Mouse (Mus musculus) limb, embryonic 14.5 days (tissue): Measurements from ENCODE around the gene Slc10a3. TPM values are rescaled to one million over a fixed set of nuclear protein-coding genes. Genes with fewer than 3 reads are reported as not detected.

ENCODE experiments used
- ATAC-seq: fragments of 200-750 bp; cut with Nextera tagmentation; 2 replicates; pipeline ENCODE4 v1.8.0; 2017; ENCODE audit warnings: low read depth, moderate number of reproducible peaks, moderate TSS enrichment; ENCODE audit not compliant: low FRiP score
- DNase-seq: peaks from one replicate; pipeline ENCODE4 v3.0.0-alpha.2; 2015; ENCODE audit warnings: low spot score
- H3K27ac ChIP-seq: fragments of 300-500 bp; sonication (generic); replicated peaks from 2 replicates; pipeline ENCODE4 v1.5.1; 2014; ENCODE audit warnings: low read depth, mild to moderate bottlenecking, low read length, moderate library complexity, mixed read lengths
- H3K27me3 ChIP-seq: fragments of 300-500 bp; sonication (generic); 2 replicates; pipeline ENCODE4 v1.6.1; 2014; ENCODE audit warnings: low read length, mixed read lengths; ENCODE audit not compliant: control insufficient read depth, insufficient read depth
- H3K36me3 ChIP-seq: fragments of 300-500 bp; sonication (generic); 2 replicates; pipeline ENCODE4 v1.6.1; 2014; ENCODE audit warnings: mild to moderate bottlenecking, low read length, moderate library complexity, mixed read lengths; ENCODE audit not compliant: control insufficient read depth, insufficient read depth
- H3K4me1 ChIP-seq: fragments of 300-500 bp; sonication (generic); 2 replicates; pipeline ENCODE4 v1.6.1; 2014; ENCODE audit warnings: antibody characterized with exemption, low read length, mixed read lengths; ENCODE audit not compliant: control insufficient read depth, insufficient read depth
- H3K4me2 ChIP-seq: fragments of 300-500 bp; sonication (generic); replicated peaks from 2 replicates; pipeline ENCODE4 v1.6.1; 2014; ENCODE audit warnings: low read depth, mild to moderate bottlenecking, low read length, moderate library complexity; ENCODE audit not compliant: severe bottlenecking
- H3K4me3 ChIP-seq: fragments of 300-500 bp; sonication (generic); replicated peaks from 2 replicates; pipeline ENCODE4 v1.5.1; 2014; ENCODE audit warnings: low read length
- H3K9ac ChIP-seq: fragments of 300-500 bp; sonication (generic); 2 replicates; pipeline ENCODE4 v1.6.1; 2014; ENCODE audit warnings: mild to moderate bottlenecking, low read depth, low read length, moderate library complexity; ENCODE audit not compliant: severe bottlenecking
- H3K9me3 ChIP-seq: fragments of 300-500 bp; sonication (generic); 2 replicates; pipeline ENCODE4 v1.6.1; 2016; ENCODE audit warnings: low read length; ENCODE audit not compliant: control insufficient read depth
- POLR2A ChIP-seq: fragments of 200-500 bp; IDR thresholded peaks from 2 replicates; pipeline ENCODE4 v1.8.0; 2012; ENCODE audit warnings: inconsistent platforms, mild to moderate bottlenecking, moderate library complexity, borderline replicate concordance; ENCODE audit not compliant: insufficient read depth, insufficient read length; ENCODE audit errors: extremely low read depth
- WGBS: fragments of 180-500 bp; shearing (Covaris S2); extraction: QIAGEN DNeasy Blood & Tissue Kit; methylation state at CpG from one replicate; pipeline ENCODE4 v1.1.7; 2014; 5-methylcytosine and 5-hydroxymethylcytosine counted together
- polyA plus RNA-seq, 2 experiments: library from polyadenylated mRNA; depleted of rRNA in 1 of 2; stranded (reverse) in 1 of 2; unstranded in 1 of 2; fragments of >200 nt; fragmentation: Nextera tagmentation in 1 of 2; extraction: Ambion mirVana in 1 of 2; gene quantifications; 2 replicates each; pipeline versions ENCODE4 v1.2.1 to v1.2.3; 2012 to 2014

Gene Slc10a3
- polyA plus RNA-seq, 2 experiments, result 16.0 to 24.4 TPM

DNA sequence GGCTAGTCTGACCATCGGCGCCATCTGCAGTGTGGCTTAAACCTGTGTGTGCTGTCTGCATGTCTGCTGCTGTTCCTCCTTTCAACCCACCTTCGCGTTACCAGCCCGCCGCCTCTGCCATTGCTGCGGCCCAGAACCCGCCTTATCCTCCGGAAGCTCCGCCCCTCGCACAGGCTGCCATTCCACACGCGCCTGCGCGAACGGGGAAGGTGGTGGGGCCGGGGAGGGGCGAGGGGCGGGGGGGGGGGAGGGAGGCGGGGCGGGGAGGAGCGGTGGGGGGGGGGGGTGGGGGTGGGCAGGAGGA lies 19.7 kb downstream of the Slc10a3 start, which contains the start of gene Lage3:
TSS of gene Lage3 (minus strand) at position 152 of the 304 bp plus-strand sequence.
- H3K27ac ChIP-seq, result no peak within 1 kb of the TSS
- ATAC-seq (peak; percentile 83), DNase-seq (peak; percentile 55)
- peak within 1 kb of the TSS; percentile 47 for H3K4me3 ChIP-seq
- H3K9me3 ChIP-seq, result no peaks in the 10 kb centered on the region
- H3K4me1 ChIP-seq, result 0 out of 2 replicates have a peak, but pooled peaks cover 3% of the 10 kb centered on the region
- WGBS, result 28% methylated on average over 13 of the region's 22 CpGs
- H3K27me3 ChIP-seq, result no peaks in the 10 kb centered on the region
- TF ChIP-seq POLR2A, result 0 out of 2 replicates have a peak, but pooled peaks have one; percentile 34
- no peaks in the 10 kb centered on the region for H3K36me3 ChIP-seq
- peak within 1 kb of the TSS; percentile 49 for H3K4me2 ChIP-seq
- peak within 1 kb of the TSS; percentile 56 for H3K9ac ChIP-seq

DNA sequence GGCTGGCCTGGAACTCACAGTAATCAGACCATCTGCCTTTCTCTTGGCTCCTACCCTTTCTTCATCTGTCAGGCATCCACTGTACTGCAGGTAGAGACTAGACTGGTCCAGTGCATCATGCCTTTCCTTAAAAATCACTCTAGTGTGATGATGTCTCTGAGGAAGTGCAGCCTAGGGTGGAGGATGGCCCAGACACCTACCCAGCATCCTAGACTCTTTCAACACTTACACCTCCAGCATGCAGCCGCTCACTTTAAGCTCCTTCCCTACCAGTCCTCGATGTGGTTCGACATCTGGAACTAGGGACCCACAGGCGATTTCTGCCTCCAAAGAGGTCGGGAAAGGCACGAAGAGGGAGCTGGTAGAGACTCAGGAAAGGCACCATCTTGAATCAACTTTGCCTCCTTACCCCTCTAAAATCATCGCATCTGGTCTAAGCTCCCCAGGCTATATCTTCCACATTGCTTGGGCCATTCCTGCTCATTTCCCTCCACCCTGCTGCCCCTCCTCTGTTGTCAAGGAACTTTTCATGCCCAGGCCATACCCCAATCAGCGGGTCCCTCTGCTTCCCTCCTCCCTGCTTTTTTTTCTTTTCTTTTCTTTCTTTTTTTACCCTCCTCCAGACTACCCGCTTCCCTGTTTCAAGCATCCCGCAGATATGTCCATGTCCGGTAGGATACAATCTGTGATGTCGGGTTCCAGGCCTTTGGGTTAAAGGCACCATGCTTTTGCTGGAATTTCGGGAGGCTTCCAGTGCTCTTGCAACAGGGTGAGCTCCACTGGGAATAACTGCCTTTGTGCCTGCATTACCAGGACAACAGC lies 20.3 kb downstream of the Slc10a3 start:
- no peaks in the 10 kb centered on the region for H3K36me3 ChIP-seq
- H3K4me2 ChIP-seq, result peak overlapping the region; percentile 49
- H3K9me3 ChIP-seq, result no peaks in the 10 kb centered on the region
- H3K4me3 ChIP-seq, result peak overlapping the region; percentile 47
- WGBS, result 26% methylated on average over 13 of the region's 13 CpGs
- DNase-seq, result no peak
- no peaks in the 10 kb centered on the region for H3K27me3 ChIP-seq
- peak overlapping the region; percentile 56 for H3K9ac ChIP-seq
- no peak overlapping the region for H3K27ac ChIP-seq
- ATAC-seq, result peak; percentile 53
- no peak for TF ChIP-seq POLR2A
- H3K4me1 ChIP-seq, result 0 out of 2 replicates have a peak, but pooled peaks cover 3% of the 10 kb centered on the region

- Histone ChIP-seq H3K4me1 (no peaks in the 10 kb centered on the region; the same call in 1 of the 2 replicates), H3K36me3 (peaks cover 20% of the 10 kb centered on the region), H3K9me3 (no peaks in the 10 kb centered on the region), H3K4me3 (peak overlapping the region; percentile 48), H3K4me2 (peak overlapping the region; percentile 65), H3K27me3 (no peaks in the 10 kb centered on the region), H3K27ac (no peak overlapping the region), H3K9ac (peak overlapping the region; percentile 65)
- WGBS, result 53% methylated on average over 2 of the region's 2 CpGs
- no peak for TF ChIP-seq POLR2A
- ATAC-seq, result no peak
- peak; percentile 6 for DNase-seq
These were observed 42.8 kb downstream of the Slc10a3 start for GRCm38 (mm10) chrX:74330166-74330930.

DNA sequence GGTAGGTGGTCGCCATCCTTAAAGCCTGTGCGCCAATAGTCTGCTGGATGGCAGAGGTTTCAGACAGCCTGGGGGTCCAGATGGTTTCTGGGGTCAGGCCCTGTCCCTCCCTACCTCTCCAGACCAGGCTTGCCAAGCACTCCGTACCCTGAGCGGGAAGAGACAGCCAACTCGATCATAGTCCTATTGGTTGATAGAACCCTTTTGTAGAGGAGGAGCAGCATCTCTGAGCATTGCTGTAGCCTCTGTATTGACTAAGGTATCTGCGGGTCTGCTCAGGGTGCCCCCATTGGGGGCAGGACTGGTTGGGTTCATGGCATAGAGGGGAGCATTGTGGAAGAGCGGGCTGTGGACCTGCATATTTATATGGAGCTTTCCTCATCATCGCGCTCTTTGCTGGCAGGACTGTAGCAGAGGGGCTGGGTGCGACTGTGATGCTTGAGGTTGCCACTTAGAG lies 43.9 kb downstream of the Slc10a3 start:
- H3K27ac ChIP-seq, result no peak overlapping the region
- peak; percentile 35 for ATAC-seq

DNA sequence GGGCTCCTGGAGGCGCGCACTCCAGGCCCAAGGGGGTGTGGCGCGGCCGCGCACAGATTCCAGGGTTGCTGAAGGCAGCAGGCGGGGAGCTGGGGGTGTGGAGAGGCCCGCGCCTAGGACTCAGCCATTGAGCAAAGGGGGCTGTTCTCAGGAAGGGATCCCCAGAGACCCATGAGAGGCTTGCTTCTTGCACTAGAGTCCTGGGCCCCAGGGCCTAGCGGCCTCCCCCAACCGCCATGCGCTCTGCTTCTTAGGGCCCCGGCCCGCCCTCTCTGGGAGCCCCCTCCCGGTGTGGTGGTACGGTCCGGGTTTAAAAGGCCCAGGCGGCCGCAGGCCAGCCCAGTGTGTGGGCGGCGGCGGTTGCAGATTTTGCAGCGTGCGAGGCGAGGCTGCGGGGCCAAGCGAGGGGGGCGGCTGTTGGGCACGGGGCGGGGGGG lies 44.4 kb downstream of the Slc10a3 start, which contains the start of gene Plxna3:
TSS of gene Plxna3 (plus strand) at position 342 of the 437 bp plus-strand sequence.
- no peak for TF ChIP-seq POLR2A
- Histone ChIP-seq H3K27ac (peak within 1 kb of the TSS; percentile 86), H3K4me2 (peak within 1 kb of the TSS; percentile 65), H3K36me3 (peaks cover 10% of the 10 kb centered on the region), H3K4me3 (peak within 1 kb of the TSS; percentile 48), H3K4me1 (no peaks in the 10 kb centered on the region; the same call in 1 of the 2 replicates), H3K9ac (peak within 1 kb of the TSS; percentile 65), H3K9me3 (no peaks in the 10 kb centered on the region), H3K27me3 (no peaks in the 10 kb centered on the region)
- WGBS, result 16% methylated on average over 18 of the region's 30 CpGs
- DNase-seq (peak; percentile 64), ATAC-seq (peak; percentile 93)

More for the DNA sequence above, 43.9 kb downstream of the Slc10a3 start:
- no peaks in the 10 kb centered on the region; the same call in 1 of the 2 replicates for H3K4me1 ChIP-seq
- H3K9me3 ChIP-seq, result no peaks in the 10 kb centered on the region
- no peak for TF ChIP-seq POLR2A
- no peaks in the 10 kb centered on the region for H3K27me3 ChIP-seq
- H3K4me3 ChIP-seq, result peak overlapping the region; percentile 48
- no peak for DNase-seq
- H3K4me2 ChIP-seq, result peak overlapping the region; percentile 65
- H3K9ac ChIP-seq, result peak overlapping the region; percentile 65
- 23% methylated on average over 7 of the region's 10 CpGs for WGBS
- H3K36me3 ChIP-seq, result peaks cover 10% of the 10 kb centered on the region

Other genes with a start within 250 kb of the Slc10a3 start
- not detected in 2 replicates for gene Opn1mw, start 245.9 kb downstream of the Slc10a3 start, polyA plus RNA-seq (2012; rRNA removed)
- not detected in 2 replicates for gene Opn1mw, start 245.9 kb downstream of the Slc10a3 start, polyA plus RNA-seq (2014; fragmentation: Nextera tagmentation; extraction: Ambion mirVana)
- gene Mecp2, start 238.0 kb downstream of the Slc10a3 start, polyA plus RNA-seq (2012; rRNA removed), result 12.3 and 13.0 TPM in 2 replicates
- 9.0 and 11.1 TPM in 2 replicates for gene Mecp2, start 238.0 kb downstream of the Slc10a3 start, polyA plus RNA-seq (2014; fragmentation: Nextera tagmentation; extraction: Ambion mirVana)
- gene Tex28, start 205.5 kb downstream of the Slc10a3 start, polyA plus RNA-seq (2012; rRNA removed), result not detected in 2 replicates
- not detected in 2 replicates for gene Tex28, start 205.5 kb downstream of the Slc10a3 start, polyA plus RNA-seq (2014; fragmentation: Nextera tagmentation; extraction: Ambion mirVana)
- gene Tktl1, start 196.1 kb downstream of the Slc10a3 start, polyA plus RNA-seq (2012; rRNA removed), result 0.03 and 0.04 TPM in 2 replicates
- gene Tktl1, start 196.1 kb downstream of the Slc10a3 start, polyA plus RNA-seq (2014; fragmentation: Nextera tagmentation; extraction: Ambion mirVana), result not detected in 2 replicates
- gene Flna, start 123.5 kb downstream of the Slc10a3 start, polyA plus RNA-seq (2012; rRNA removed), result 573 and 611 TPM in 2 replicates
- gene Flna, start 123.5 kb downstream of the Slc10a3 start, polyA plus RNA-seq (2014; fragmentation: Nextera tagmentation; extraction: Ambion mirVana), result 335 and 363 TPM in 2 replicates
- gene Emd, start 118.7 kb downstream of the Slc10a3 start, polyA plus RNA-seq (2012; rRNA removed), result 107 and 143 TPM in 2 replicates
- 28.0 and 30.4 TPM in 2 replicates for gene Emd, start 118.7 kb downstream of the Slc10a3 start, polyA plus RNA-seq (2014; fragmentation: Nextera tagmentation; extraction: Ambion mirVana)
- 2,306 and 2,672 TPM in 2 replicates for gene Rpl10, start 102.5 kb downstream of the Slc10a3 start, polyA plus RNA-seq (2012; rRNA removed)
- gene Rpl10, start 102.5 kb downstream of the Slc10a3 start, polyA plus RNA-seq (2014; fragmentation: Nextera tagmentation; extraction: Ambion mirVana), result 939 and 993 TPM in 2 replicates
- gene Taz, start 91.4 kb downstream of the Slc10a3 start, polyA plus RNA-seq (2012; rRNA removed), result 99.7 and 116 TPM in 2 replicates
- gene Taz, start 91.4 kb downstream of the Slc10a3 start, polyA plus RNA-seq (2014; fragmentation: Nextera tagmentation; extraction: Ambion mirVana), result 64.0 and 70.6 TPM in 2 replicates
- gene Dnase1l1, start 91.0 kb downstream of the Slc10a3 start, polyA plus RNA-seq (2012; rRNA removed), result 20.2 and 24.3 TPM in 2 replicates
- gene Dnase1l1, start 91.0 kb downstream of the Slc10a3 start, polyA plus RNA-seq (2014; fragmentation: Nextera tagmentation; extraction: Ambion mirVana), result 12.8 and 14.4 TPM in 2 replicates
- 224 and 272 TPM in 2 replicates for gene Atp6ap1, start 76.3 kb downstream of the Slc10a3 start, polyA plus RNA-seq (2012; rRNA removed)
- 124 and 128 TPM in 2 replicates for gene Atp6ap1, start 76.3 kb downstream of the Slc10a3 start, polyA plus RNA-seq (2014; fragmentation: Nextera tagmentation; extraction: Ambion mirVana)
- 567 and 604 TPM in 2 replicates for gene Gdi1, start 68.4 kb downstream of the Slc10a3 start, polyA plus RNA-seq (2012; rRNA removed)
- 147 and 183 TPM in 2 replicates for gene Gdi1, start 68.4 kb downstream of the Slc10a3 start, polyA plus RNA-seq (2014; fragmentation: Nextera tagmentation; extraction: Ambion mirVana)
- 31.5 and 49.7 TPM in 2 replicates for gene Fam50a, start 60.3 kb downstream of the Slc10a3 start, polyA plus RNA-seq (2012; rRNA removed)
- gene Fam50a, start 60.3 kb downstream of the Slc10a3 start, polyA plus RNA-seq (2014; fragmentation: Nextera tagmentation; extraction: Ambion mirVana), result 53.5 and 53.7 TPM in 2 replicates
- gene Plxna3, start 44.3 kb downstream of the Slc10a3 start, polyA plus RNA-seq (2012; rRNA removed), result 117 and 152 TPM in 2 replicates
- 21.4 and 21.8 TPM in 2 replicates for gene Plxna3, start 44.3 kb downstream of the Slc10a3 start, polyA plus RNA-seq (2014; fragmentation: Nextera tagmentation; extraction: Ambion mirVana)
- gene Lage3, start 19.7 kb downstream of the Slc10a3 start, polyA plus RNA-seq (2012; rRNA removed), result 104 and 119 TPM in 2 replicates
- 105 and 106 TPM in 2 replicates for gene Lage3, start 19.7 kb downstream of the Slc10a3 start, polyA plus RNA-seq (2014; fragmentation: Nextera tagmentation; extraction: Ambion mirVana)
- 58.5 and 60.7 TPM in 2 replicates for gene Ubl4a, start 131 bp downstream of the Slc10a3 start, polyA plus RNA-seq (2012; rRNA removed)
- 77.1 and 79.6 TPM in 2 replicates for gene Ubl4a, start 131 bp downstream of the Slc10a3 start, polyA plus RNA-seq (2014; fragmentation: Nextera tagmentation; extraction: Ambion mirVana)
- 50.6 and 60.3 TPM in 2 replicates for gene Fam3a, start 19.9 kb upstream of the Slc10a3 start, polyA plus RNA-seq (2012; rRNA removed)
- gene Fam3a, start 19.9 kb upstream of the Slc10a3 start, polyA plus RNA-seq (2014; fragmentation: Nextera tagmentation; extraction: Ambion mirVana), result 39.3 and 41.8 TPM in 2 replicates
- gene Ikbkg, start 19.9 kb upstream of the Slc10a3 start, polyA plus RNA-seq (2012; rRNA removed), result 13.7 and 17.4 TPM in 2 replicates
- 23.9 and 25.6 TPM in 2 replicates for gene Ikbkg, start 19.9 kb upstream of the Slc10a3 start, polyA plus RNA-seq (2014; fragmentation: Nextera tagmentation; extraction: Ambion mirVana)
- gene G6pdx, start 55.8 kb upstream of the Slc10a3 start, polyA plus RNA-seq (2012; rRNA removed), result 35.2 and 35.4 TPM in 2 replicates
- gene G6pdx, start 55.8 kb upstream of the Slc10a3 start, polyA plus RNA-seq (2014; fragmentation: Nextera tagmentation; extraction: Ambion mirVana), result 48.3 and 51.8 TPM in 2 replicates
- gene Gm6880, start 108.0 kb upstream of the Slc10a3 start, polyA plus RNA-seq (2012; rRNA removed), result 1.1 and 2.8 TPM in 2 replicates
- gene Gm6880, start 108.0 kb upstream of the Slc10a3 start, polyA plus RNA-seq (2014; fragmentation: Nextera tagmentation; extraction: Ambion mirVana), result 1.4 and 2.7 TPM in 2 replicates
- gene Olfr1326-ps1, start 201.5 kb upstream of the Slc10a3 start, polyA plus RNA-seq (2012; rRNA removed), result not detected in 2 replicates
- not detected in 2 replicates for gene Olfr1326-ps1, start 201.5 kb upstream of the Slc10a3 start, polyA plus RNA-seq (2014; fragmentation: Nextera tagmentation; extraction: Ambion mirVana)
- not detected in 2 replicates for gene Olfr1325, start 219.3 kb upstream of the Slc10a3 start, polyA plus RNA-seq (2012; rRNA removed)
- not detected in 2 replicates for gene Olfr1325, start 219.3 kb upstream of the Slc10a3 start, polyA plus RNA-seq (2014; fragmentation: Nextera tagmentation; extraction: Ambion mirVana)